Mouse (Mus musculus) CH12.LX (cell line): ENCODE data around the gene Atxn7l3. TPM values are rescaled to one million over a fixed set of nuclear protein-coding genes. Genes with fewer than 3 reads are reported as not detected.

Source experiments
- DNase-seq: peaks from one replicate; pipeline ENCODE4 v3.0.0-alpha.2; 2013; ENCODE audit errors: extremely low read depth
- H3K27ac ChIP-seq: 2 replicates; pipeline ENCODE4 v1.5.1; 2012; ENCODE audit warnings: low read depth, mild to moderate bottlenecking, control low read depth, moderate library complexity; ENCODE audit not compliant: insufficient read depth
- H3K27me3 ChIP-seq: replicated peaks from 2 replicates; pipeline ENCODE3; 2012; ENCODE audit warnings: inconsistent platforms
- H3K36me3 ChIP-seq, 2 experiments: replicated peaks in 1 of 2; 2 replicates each; pipeline versions ENCODE3 to v1.6.1; 2012; ENCODE audit warnings: inconsistent platforms in 1 of 2, low read length in 1 of 2, mild to moderate bottlenecking in 1 of 2, mixed read lengths in 1 of 2, moderate library complexity in 1 of 2; ENCODE audit not compliant: control insufficient read depth in 1 of 2, insufficient read depth in 1 of 2
- H3K4me1 ChIP-seq, 2 experiments: 2 replicates each; pipeline ENCODE4 v1.6.1; 2012; ENCODE audit warnings: inconsistent platforms in 1 of 2, moderate library complexity in 1 of 2; ENCODE audit not compliant: insufficient read depth in 2 of 2, control insufficient read depth in 1 of 2
- H3K4me2 ChIP-seq: 2 replicates; pipeline ENCODE4 v1.6.1; 2012; ENCODE audit warnings: low read depth, mild to moderate bottlenecking, control low read depth; ENCODE audit not compliant: poor library complexity, insufficient read depth, severe bottlenecking
- H3K4me3 ChIP-seq, 3 experiments: fragments of 150-350 bp in 1 of 3; sonication (generic) in 1 of 3; replicated peaks in 1 of 3; 2 replicates each; pipeline versions ENCODE3 to v1.5.1; 2011 to 2012; ENCODE audit warnings: low read depth in 2 of 3, low read length in 2 of 3, mild to moderate bottlenecking in 2 of 3, moderate library complexity in 2 of 3, control low read depth in 1 of 3, improper control_type of control experiment in 1 of 3, inconsistent platforms in 1 of 3, mixed read lengths in 1 of 3; ENCODE audit not compliant: poor library complexity in 1 of 3
- H3K79me2 ChIP-seq: replicated peaks from 2 replicates; pipeline ENCODE4 v1.6.1; 2012; ENCODE audit warnings: mild to moderate bottlenecking, moderate library complexity; ENCODE audit not compliant: control insufficient read depth, poor library complexity, insufficient read depth, severe bottlenecking; ENCODE audit errors: extremely low read depth
- H3K9ac ChIP-seq: 2 replicates; pipeline ENCODE4 v1.6.1; 2012; ENCODE audit warnings: low read depth, mild to moderate bottlenecking, control low read depth, moderate library complexity; ENCODE audit not compliant: insufficient read depth
- H3K9me3 ChIP-seq: replicated peaks from 2 replicates; pipeline ENCODE3; 2012; ENCODE audit warnings: low read length, inconsistent platforms, mixed read lengths
- BHLHE40 ChIP-seq: IDR thresholded peaks from 2 replicates; pipeline ENCODE4 v1.6.1; 2011; ENCODE audit warnings: mild to moderate bottlenecking, low read depth, low read length, improper control_type of control experiment
- CHD1 ChIP-seq: IDR thresholded peaks from 2 replicates; pipeline ENCODE4 v1.6.1; 2012; ENCODE audit warnings: low read depth, low read length, improper control_type of control experiment, inconsistent platforms
- CHD2 ChIP-seq: IDR thresholded peaks from 2 replicates; pipeline ENCODE4 v1.6.1; 2011; ENCODE audit warnings: low read length, improper control_type of control experiment
- CTCF ChIP-seq, 2 experiments: IDR thresholded peaks in 1 of 2; conservative IDR thresholded peaks in 1 of 2; 2 replicates each; pipeline ENCODE4 v1.5.1; 2011 to 2012; ENCODE audit warnings: low read depth in 2 of 2, low read length in 2 of 2, improper control_type of control experiment in 1 of 2, inconsistent platforms in 1 of 2, mild to moderate bottlenecking in 1 of 2, moderate library complexity in 1 of 2
- E2F4 ChIP-seq: IDR thresholded peaks from 2 replicates; pipeline ENCODE4 v1.6.1; 2011; ENCODE audit warnings: low read depth, low read length, improper control_type of control experiment; ENCODE audit not compliant: insufficient replicate concordance
- ELF1 ChIP-seq: IDR thresholded peaks from 2 replicates; pipeline ENCODE4 v1.6.1; 2014; ENCODE audit warnings: low read depth, mild to moderate bottlenecking, inconsistent platforms, low read length, improper control_type of control experiment
- EP300 ChIP-seq: IDR thresholded peaks from 2 replicates; pipeline ENCODE4 v1.6.1; 2011; ENCODE audit warnings: low read length, improper control_type of control experiment
- ETS1 ChIP-seq: conservative IDR thresholded peaks from 2 replicates; pipeline ENCODE4 v1.6.1; 2012; ENCODE audit warnings: low read depth, mild to moderate bottlenecking, inconsistent platforms, low read length, improper control_type of control experiment, moderate library complexity
- GABPA ChIP-seq: IDR thresholded peaks from 2 replicates; pipeline ENCODE4 v1.6.1; 2012; ENCODE audit warnings: low read depth, low read length, improper control_type of control experiment, inconsistent platforms; ENCODE audit not compliant: insufficient replicate concordance
- HCFC1 ChIP-seq: IDR thresholded peaks from 2 replicates; pipeline ENCODE4 v1.6.1; 2012; ENCODE audit warnings: low read depth, mild to moderate bottlenecking, inconsistent platforms, low read length, improper control_type of control experiment
- KAT2A ChIP-seq: IDR thresholded peaks from 2 replicates; pipeline ENCODE4 v1.6.1; 2012; ENCODE audit warnings: low read length, improper control_type of control experiment, inconsistent platforms; ENCODE audit not compliant: insufficient replicate concordance
- MAZ ChIP-seq: IDR thresholded peaks from 2 replicates; pipeline ENCODE4 v1.6.1; 2012; ENCODE audit warnings: low read depth, mild to moderate bottlenecking, inconsistent platforms, low read length, improper control_type of control experiment, moderate library complexity
- MEF2A ChIP-seq: IDR thresholded peaks from 2 replicates; pipeline ENCODE4 v1.6.1; 2014; ENCODE audit warnings: low read depth, mild to moderate bottlenecking, inconsistent platforms, low read length, improper control_type of control experiment, borderline replicate concordance
- MYC ChIP-seq: IDR thresholded peaks from 2 replicates; pipeline ENCODE4 v1.6.1; 2011; ENCODE audit warnings: low read depth, mild to moderate bottlenecking, improper control_type of control experiment, low read length
- NELFE ChIP-seq: IDR thresholded peaks from 2 replicates; pipeline ENCODE4 v1.6.1; 2011; ENCODE audit warnings: low read depth, low read length, improper control_type of control experiment
- NRF1 ChIP-seq: IDR thresholded peaks from 2 replicates; pipeline ENCODE4 v1.6.1; 2014; ENCODE audit warnings: low read depth, mild to moderate bottlenecking, inconsistent platforms, low read length, improper control_type of control experiment, moderate library complexity
- PAX5 ChIP-seq: IDR thresholded peaks from 2 replicates; pipeline ENCODE4 v1.6.1; 2012; ENCODE audit warnings: low read length, inconsistent platforms, mixed read lengths
- POLR2A ChIP-seq: IDR thresholded peaks from 2 replicates; pipeline ENCODE4 v1.6.1; 2011; ENCODE audit warnings: low read depth, mild to moderate bottlenecking, improper control_type of control experiment, low read length
- RAD21 ChIP-seq: IDR thresholded peaks from 2 replicates; pipeline ENCODE4 v1.6.1; 2011; ENCODE audit warnings: low read depth, mild to moderate bottlenecking, low read length, improper control_type of control experiment, moderate library complexity
- RCOR1 ChIP-seq: conservative IDR thresholded peaks from 2 replicates; pipeline ENCODE4 v1.6.1; 2012; ENCODE audit warnings: low read depth, mild to moderate bottlenecking, inconsistent platforms, low read length, improper control_type of control experiment
- SIN3A ChIP-seq: IDR thresholded peaks from 2 replicates; pipeline ENCODE4 v1.6.1; 2012; ENCODE audit warnings: low read length, improper control_type of control experiment, inconsistent platforms
- SMC3 ChIP-seq: IDR thresholded peaks from 2 replicates; pipeline ENCODE4 v1.6.1; 2011; ENCODE audit warnings: low read depth, low read length, improper control_type of control experiment
- TCF12 ChIP-seq: IDR thresholded peaks from 2 replicates; pipeline ENCODE4 v1.6.1; 2014; ENCODE audit warnings: low read depth, mild to moderate bottlenecking, inconsistent platforms, low read length, improper control_type of control experiment
- UBTF ChIP-seq: IDR thresholded peaks from 2 replicates; pipeline ENCODE4 v1.6.1; 2012; ENCODE audit warnings: low read depth, mild to moderate bottlenecking, inconsistent platforms, low read length, improper control_type of control experiment, moderate library complexity
- USF1 ChIP-seq: IDR thresholded peaks from 2 replicates; pipeline ENCODE4 v1.6.1; 2014; ENCODE audit warnings: low read depth, mild to moderate bottlenecking, inconsistent platforms, low read length, improper control_type of control experiment
- ZMIZ1 ChIP-seq: IDR thresholded peaks from 2 replicates; pipeline ENCODE4 v1.6.1; 2012; ENCODE audit warnings: low read depth, mild to moderate bottlenecking, inconsistent platforms, low read length, improper control_type of control experiment
- ZNF384 ChIP-seq: IDR thresholded peaks from 2 replicates; pipeline ENCODE4 v1.6.1; 2012; ENCODE audit warnings: low read depth, low read length, improper control_type of control experiment, inconsistent platforms
- dilution Hi-C: fragments of 300-500 bp; cut with MboI; formaldehyde crosslinking; loops from 2 replicates; pipeline ENCODE4 v1.14.3; 2020; ENCODE audit warnings: low sequenced_read_pairs; ENCODE audit not compliant: extremely low pct_unique_long_range_greater_than_20kb, extremely low pct_ligation_motif_present
- in situ Hi-C: fragments of 300-500 bp; cut with MboI; formaldehyde crosslinking; loops from 3 replicates; pipeline ENCODE4 v1.14.3; 2019; ENCODE audit warnings: low sequenced_read_pairs, low pct_ligation_motif_present, low pct_unique_long_range_greater_than_20kb, mixed read lengths
- polyA plus RNA-seq: library from polyadenylated mRNA; unstranded; fragments of >175 nt; gene quantifications from 2 replicates; pipeline ENCODE4 v1.2.1, GENCODE M21; 2012; ENCODE audit warnings: low read depth; ENCODE audit not compliant: insufficient read length
- total RNA-seq, 2 experiments: library from RNA; depleted of rRNA; stranded (reverse); fragments of 300-350 nt in 1 of 2; fragments of >200 nt in 1 of 2; gene quantifications; 2 replicates each; pipeline ENCODE4 v1.2.3; 2012 to 2014

The Atxn7l3 gene
- total and polyA plus RNA-seq, 3 experiments: 40.7 to 59.0 (median 46.6) TPM

DNA sequence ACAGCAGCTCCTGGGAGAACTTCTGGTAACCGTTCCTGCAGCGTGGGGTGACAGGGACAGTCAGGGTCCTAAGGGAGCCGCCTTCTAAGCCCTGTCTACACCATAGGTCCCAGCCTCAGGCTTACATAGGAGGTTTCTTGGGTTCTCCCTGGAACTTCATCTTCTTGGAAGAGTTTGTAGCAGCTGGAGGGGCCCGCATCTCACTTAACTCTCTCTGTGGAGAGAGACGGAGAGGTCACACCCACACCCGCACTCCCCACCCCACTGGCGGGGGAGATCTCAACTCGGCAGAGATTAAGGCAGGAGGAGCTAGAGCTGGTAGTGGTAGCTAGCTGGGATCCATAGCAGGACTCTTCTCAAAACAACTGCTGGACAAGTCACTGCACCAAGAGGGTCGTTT lies 11.7 kb upstream of the Atxn7l3 start:
- dilution Hi-C loops (loop anchor here (25.0 kb wide), 1 partner anchor 104 kb away; the partner anchor contains the start of gene Slc25a39), in situ Hi-C loops (no loop called here)
- H3K4me3 ChIP-seq: no peak overlapping the region
- peaks cover 18 to 46% of the 10 kb centered on the region in 2 experiments for H3K4me1 ChIP-seq
- H3K79me2 ChIP-seq: no peaks in the 10 kb centered on the region
- H3K4me2 ChIP-seq: no peak overlapping the region
- H3K9me3 ChIP-seq: no peaks in the 10 kb centered on the region
- no peak for TF ChIP-seq ETS1
- no peak for TF ChIP-seq CHD1
- TF ChIP-seq CTCF (conservative IDR thresholded peaks at IDR 0.05 in 1 of 2, IDR thresholded peaks at IDR 0.05 in 1 of 2; ENCODE audit: low read depth in 2 of 2, low read length in 2 of 2): no peak
- no peak for TF ChIP-seq NELFE
- no peak for TF ChIP-seq UBTF
- TF ChIP-seq KAT2A: no peak
- TF ChIP-seq MAZ: no peak
- TF ChIP-seq E2F4: no peak
- TF ChIP-seq RCOR1: no peak
- no peak for TF ChIP-seq ZMIZ1
- TF ChIP-seq ELF1: no peak
- no peak for TF ChIP-seq NRF1
- no peak for TF ChIP-seq GABPA
- no peak for TF ChIP-seq SMC3
- TF ChIP-seq TCF12: no peak
- TF ChIP-seq EP300: no peak
- no peak for TF ChIP-seq CHD2
- no peak for TF ChIP-seq HCFC1
- TF ChIP-seq ZNF384: no peak
- DNase-seq: no peak
- no peaks in the 10 kb centered on the region for H3K27me3 ChIP-seq
- no peak overlapping the region for H3K27ac ChIP-seq
- H3K9ac ChIP-seq: no peak overlapping the region
- H3K36me3 ChIP-seq: peaks cover 61 to 85% of the 10 kb centered on the region in 2 experiments

DNA sequence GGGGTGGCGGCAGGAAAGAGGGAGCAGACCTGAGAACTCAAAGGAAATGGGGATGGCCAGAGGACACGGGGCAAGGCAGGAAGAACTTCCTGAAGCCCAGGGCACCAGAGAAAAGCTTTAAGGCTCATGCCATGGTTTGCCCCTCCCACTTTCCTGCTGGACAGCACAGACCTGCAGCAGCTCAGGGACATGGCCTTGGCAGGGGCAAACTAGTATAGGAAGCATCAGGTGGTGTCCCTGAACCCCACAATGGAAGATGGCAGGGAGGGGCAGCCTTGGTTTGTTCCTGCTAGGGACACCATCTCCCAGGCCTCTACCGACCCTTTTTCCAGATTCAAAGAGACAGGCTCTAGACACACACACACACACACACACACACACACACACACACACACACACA lies 8.9 kb upstream of the Atxn7l3 start:
- no peaks in the 10 kb centered on the region for H3K27me3 ChIP-seq
- DNase-seq: no peak
- in situ Hi-C loops: no loop called here
- H3K9ac ChIP-seq: no peak overlapping the region
- H3K9me3 ChIP-seq: no peaks in the 10 kb centered on the region
- no peaks in the 10 kb centered on the region for H3K79me2 ChIP-seq
- H3K27ac ChIP-seq: no peak overlapping the region
- dilution Hi-C loops: loop anchor here (25.0 kb wide), 1 partner anchor 107 kb away; the partner anchor contains the start of gene Slc25a39
- H3K4me2 ChIP-seq: no peak overlapping the region
- no peak for TF ChIP-seq MEF2A
- TF ChIP-seq CHD1: no peak
- TF ChIP-seq GABPA: no peak
- TF ChIP-seq UBTF: no peak
- TF ChIP-seq ZMIZ1: no peak
- no peak for TF ChIP-seq CHD2
- no peak; the same call in 1 of the 2 replicates for TF ChIP-seq POLR2A
- TF ChIP-seq BHLHE40: no peak
- no peak for TF ChIP-seq MYC
- TF ChIP-seq PAX5: no peak
- TF ChIP-seq EP300: no peak
- TF ChIP-seq USF1: no peak
- TF ChIP-seq RAD21: no peak
- TF ChIP-seq SIN3A: no peak
- H3K36me3 ChIP-seq: peaks cover 35 to 57% of the 10 kb centered on the region in 2 experiments
- no peak overlapping the region for H3K4me3 ChIP-seq
- H3K4me1 ChIP-seq: peaks cover 4 to 18% of the 10 kb centered on the region in 2 experiments
